Mouse (Mus musculus) CH12.LX (cell line): Measurements from ENCODE around the gene Mllt10. TPM values are rescaled to one million over a fixed set of nuclear protein-coding genes. Genes with fewer than 3 reads are reported as not detected.

ENCODE experiments used
- DNase-seq: peaks from one replicate; pipeline ENCODE4 v3.0.0-alpha.2; 2013; ENCODE audit errors: extremely low read depth
- H3K27ac ChIP-seq: 2 replicates; pipeline ENCODE4 v1.5.1; 2012; ENCODE audit warnings: low read depth, mild to moderate bottlenecking, control low read depth, moderate library complexity; ENCODE audit not compliant: insufficient read depth
- H3K27me3 ChIP-seq: replicated peaks from 2 replicates; pipeline ENCODE3; 2012; ENCODE audit warnings: inconsistent platforms
- H3K36me3 ChIP-seq, 2 experiments: replicated peaks in 1 of 2; 2 replicates each; pipeline versions ENCODE3 to v1.6.1; 2012; ENCODE audit warnings: inconsistent platforms in 1 of 2, low read length in 1 of 2, mild to moderate bottlenecking in 1 of 2, mixed read lengths in 1 of 2, moderate library complexity in 1 of 2; ENCODE audit not compliant: control insufficient read depth in 1 of 2, insufficient read depth in 1 of 2
- H3K4me1 ChIP-seq, 2 experiments: 2 replicates each; pipeline ENCODE4 v1.6.1; 2012; ENCODE audit warnings: inconsistent platforms in 1 of 2, moderate library complexity in 1 of 2; ENCODE audit not compliant: insufficient read depth in 2 of 2, control insufficient read depth in 1 of 2
- H3K4me2 ChIP-seq: 2 replicates; pipeline ENCODE4 v1.6.1; 2012; ENCODE audit warnings: low read depth, mild to moderate bottlenecking, control low read depth; ENCODE audit not compliant: poor library complexity, insufficient read depth, severe bottlenecking
- H3K4me3 ChIP-seq, 3 experiments: fragments of 150-350 bp in 1 of 3; sonication (generic) in 1 of 3; replicated peaks in 1 of 3; 2 replicates each; pipeline versions ENCODE3 to v1.5.1; 2011 to 2012; ENCODE audit warnings: low read depth in 2 of 3, low read length in 2 of 3, mild to moderate bottlenecking in 2 of 3, moderate library complexity in 2 of 3, control low read depth in 1 of 3, improper control_type of control experiment in 1 of 3, inconsistent platforms in 1 of 3, mixed read lengths in 1 of 3; ENCODE audit not compliant: poor library complexity in 1 of 3
- H3K79me2 ChIP-seq: replicated peaks from 2 replicates; pipeline ENCODE4 v1.6.1; 2012; ENCODE audit warnings: mild to moderate bottlenecking, moderate library complexity; ENCODE audit not compliant: control insufficient read depth, poor library complexity, insufficient read depth, severe bottlenecking; ENCODE audit errors: extremely low read depth
- H3K9ac ChIP-seq: 2 replicates; pipeline ENCODE4 v1.6.1; 2012; ENCODE audit warnings: low read depth, mild to moderate bottlenecking, control low read depth, moderate library complexity; ENCODE audit not compliant: insufficient read depth
- H3K9me3 ChIP-seq: replicated peaks from 2 replicates; pipeline ENCODE3; 2012; ENCODE audit warnings: low read length, inconsistent platforms, mixed read lengths
- CHD1 ChIP-seq: IDR thresholded peaks from 2 replicates; pipeline ENCODE4 v1.6.1; 2012; ENCODE audit warnings: low read depth, low read length, improper control_type of control experiment, inconsistent platforms
- ELF1 ChIP-seq: IDR thresholded peaks from 2 replicates; pipeline ENCODE4 v1.6.1; 2014; ENCODE audit warnings: low read depth, mild to moderate bottlenecking, inconsistent platforms, low read length, improper control_type of control experiment
- JUND ChIP-seq: conservative IDR thresholded peaks from 2 replicates; pipeline ENCODE4 v1.6.1; 2011; ENCODE audit warnings: low read depth, low read length, improper control_type of control experiment
- MAX ChIP-seq: IDR thresholded peaks from 2 replicates; pipeline ENCODE4 v1.6.1; 2011; ENCODE audit warnings: low read length, improper control_type of control experiment
- MAZ ChIP-seq: IDR thresholded peaks from 2 replicates; pipeline ENCODE4 v1.6.1; 2012; ENCODE audit warnings: low read depth, mild to moderate bottlenecking, inconsistent platforms, low read length, improper control_type of control experiment, moderate library complexity
- MEF2A ChIP-seq: IDR thresholded peaks from 2 replicates; pipeline ENCODE4 v1.6.1; 2014; ENCODE audit warnings: low read depth, mild to moderate bottlenecking, inconsistent platforms, low read length, improper control_type of control experiment, borderline replicate concordance
- MXI1 ChIP-seq: IDR thresholded peaks from 2 replicates; pipeline ENCODE4 v1.6.1; 2011; ENCODE audit warnings: mild to moderate bottlenecking, low read depth, low read length, improper control_type of control experiment
- MYC ChIP-seq: IDR thresholded peaks from 2 replicates; pipeline ENCODE4 v1.6.1; 2011; ENCODE audit warnings: low read depth, mild to moderate bottlenecking, improper control_type of control experiment, low read length
- NELFE ChIP-seq: IDR thresholded peaks from 2 replicates; pipeline ENCODE4 v1.6.1; 2011; ENCODE audit warnings: low read depth, low read length, improper control_type of control experiment
- NRF1 ChIP-seq: IDR thresholded peaks from 2 replicates; pipeline ENCODE4 v1.6.1; 2014; ENCODE audit warnings: low read depth, mild to moderate bottlenecking, inconsistent platforms, low read length, improper control_type of control experiment, moderate library complexity
- PAX5 ChIP-seq: IDR thresholded peaks from 2 replicates; pipeline ENCODE4 v1.6.1; 2012; ENCODE audit warnings: low read length, inconsistent platforms, mixed read lengths
- POLR2AphosphoS2 ChIP-seq: IDR thresholded peaks from 2 replicates; pipeline ENCODE4 v1.6.1; 2011; ENCODE audit warnings: low read depth, low read length, improper control_type of control experiment
- RAD21 ChIP-seq: IDR thresholded peaks from 2 replicates; pipeline ENCODE4 v1.6.1; 2011; ENCODE audit warnings: low read depth, mild to moderate bottlenecking, low read length, improper control_type of control experiment, moderate library complexity
- SMC3 ChIP-seq: IDR thresholded peaks from 2 replicates; pipeline ENCODE4 v1.6.1; 2011; ENCODE audit warnings: low read depth, low read length, improper control_type of control experiment
- TBP ChIP-seq: conservative IDR thresholded peaks from 2 replicates; pipeline ENCODE4 v1.6.1; 2011; ENCODE audit warnings: low read depth, low read length, improper control_type of control experiment
- UBTF ChIP-seq: IDR thresholded peaks from 2 replicates; pipeline ENCODE4 v1.6.1; 2012; ENCODE audit warnings: low read depth, mild to moderate bottlenecking, inconsistent platforms, low read length, improper control_type of control experiment, moderate library complexity
- USF2 ChIP-seq: conservative IDR thresholded peaks from 2 replicates; pipeline ENCODE4 v1.6.1; 2011; ENCODE audit warnings: low read depth, low read length, improper control_type of control experiment
- ZC3H11A ChIP-seq: IDR thresholded peaks from 2 replicates; pipeline ENCODE4 v1.6.1; 2012; ENCODE audit warnings: low read depth, mild to moderate bottlenecking, inconsistent platforms, low read length, improper control_type of control experiment
- ZKSCAN1 ChIP-seq: IDR thresholded peaks from 2 replicates; pipeline ENCODE4 v1.6.1; 2012; ENCODE audit warnings: low read depth, inconsistent platforms, low read length, improper control_type of control experiment, borderline replicate concordance
- ZMIZ1 ChIP-seq: IDR thresholded peaks from 2 replicates; pipeline ENCODE4 v1.6.1; 2012; ENCODE audit warnings: low read depth, mild to moderate bottlenecking, inconsistent platforms, low read length, improper control_type of control experiment
- dilution Hi-C: fragments of 300-500 bp; cut with MboI; formaldehyde crosslinking; loops from 2 replicates; pipeline ENCODE4 v1.14.3; 2020; ENCODE audit warnings: low sequenced_read_pairs; ENCODE audit not compliant: extremely low pct_unique_long_range_greater_than_20kb, extremely low pct_ligation_motif_present
- in situ Hi-C: fragments of 300-500 bp; cut with MboI; formaldehyde crosslinking; loops from 3 replicates; pipeline ENCODE4 v1.14.3; 2019; ENCODE audit warnings: low sequenced_read_pairs, low pct_ligation_motif_present, low pct_unique_long_range_greater_than_20kb, mixed read lengths
- polyA plus RNA-seq: library from polyadenylated mRNA; unstranded; fragments of >175 nt; gene quantifications from 2 replicates; pipeline ENCODE4 v1.2.1, GENCODE M21; 2012; ENCODE audit warnings: low read depth; ENCODE audit not compliant: insufficient read length
- total RNA-seq, 2 experiments: library from RNA; depleted of rRNA; stranded (reverse); fragments of 300-350 nt in 1 of 2; fragments of >200 nt in 1 of 2; gene quantifications; 2 replicates each; pipeline ENCODE4 v1.2.3; 2012 to 2014

The Mllt10 gene
- total and polyA plus RNA-seq, 3 experiments: 22.0 to 39.2 (median 27.2) TPM

DNA sequence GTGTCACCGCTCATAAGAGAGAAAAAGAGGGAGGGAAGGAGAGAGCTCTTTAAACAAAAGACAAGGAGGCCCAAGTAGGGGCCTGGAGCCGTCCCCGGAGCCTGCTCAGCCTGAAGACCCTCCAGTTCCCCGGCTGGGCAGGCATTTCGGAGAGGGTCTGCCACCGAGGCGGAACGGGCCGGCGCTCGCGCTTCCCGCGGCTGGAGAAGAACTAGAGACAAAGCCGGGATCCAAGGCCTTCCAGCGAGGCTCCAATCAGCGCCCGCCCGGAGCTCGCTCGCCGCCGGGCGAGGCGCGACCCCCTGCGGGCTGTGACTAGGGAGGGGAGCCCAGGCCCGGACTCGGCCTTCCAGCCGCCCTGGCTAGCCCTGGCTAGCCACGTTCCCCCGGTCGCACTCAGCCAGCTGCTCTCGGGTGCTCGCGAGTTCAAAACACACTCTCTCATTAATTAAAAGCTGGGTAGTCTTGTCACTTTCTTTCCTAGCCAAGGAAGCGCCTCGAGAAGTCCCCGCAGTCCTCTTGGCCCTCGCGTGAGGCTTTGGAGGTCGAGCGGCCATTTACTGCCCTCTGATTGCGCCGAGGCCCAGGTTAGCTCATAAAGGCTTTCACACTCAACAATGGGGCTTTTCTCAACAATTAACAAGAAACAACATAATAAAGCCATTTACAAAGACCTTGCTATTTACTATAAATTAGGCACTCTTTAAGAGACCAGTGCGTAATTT, 15.3 kb upstream of the Mllt10 start:
- TF ChIP-seq MXI1 (no peak), PAX5 (no peak), MEF2A (no peak), NRF1 (no peak), CHD1 (no peak), ZC3H11A (no peak), POLR2AphosphoS2 (no peak), RAD21 (no peak), MAX (no peak), NELFE (no peak), ZMIZ1 (no peak), ELF1 (no peak), ZKSCAN1 (no peak), MAZ (no peak), JUND (no peak), USF2 (no peak), TBP (no peak), MYC (no peak)
- in situ Hi-C loops: loop anchor here (10.0 to 25.0 kb wide), 3 partner anchors 145 to 648 kb away; partner anchors contain the start of genes Bmi1 and Spag6
- dilution Hi-C loops: no loop called here
- Histone ChIP-seq H3K4me3 (no peak overlapping the region), H3K4me1 (peaks cover 0 to 16% of the 10 kb centered on the region in 2 experiments; a peak in 2 of 4 replicates), H3K36me3 (no peaks in the 10 kb centered on the region), H3K9me3 (no peaks in the 10 kb centered on the region), H3K4me2 (no peak overlapping the region), H3K79me2 (no peaks in the 10 kb centered on the region), H3K9ac (no peak overlapping the region), H3K27me3 (peaks cover 11% of the 10 kb centered on the region), H3K27ac (no peak overlapping the region)
- DNase-seq: no peak

DNA sequence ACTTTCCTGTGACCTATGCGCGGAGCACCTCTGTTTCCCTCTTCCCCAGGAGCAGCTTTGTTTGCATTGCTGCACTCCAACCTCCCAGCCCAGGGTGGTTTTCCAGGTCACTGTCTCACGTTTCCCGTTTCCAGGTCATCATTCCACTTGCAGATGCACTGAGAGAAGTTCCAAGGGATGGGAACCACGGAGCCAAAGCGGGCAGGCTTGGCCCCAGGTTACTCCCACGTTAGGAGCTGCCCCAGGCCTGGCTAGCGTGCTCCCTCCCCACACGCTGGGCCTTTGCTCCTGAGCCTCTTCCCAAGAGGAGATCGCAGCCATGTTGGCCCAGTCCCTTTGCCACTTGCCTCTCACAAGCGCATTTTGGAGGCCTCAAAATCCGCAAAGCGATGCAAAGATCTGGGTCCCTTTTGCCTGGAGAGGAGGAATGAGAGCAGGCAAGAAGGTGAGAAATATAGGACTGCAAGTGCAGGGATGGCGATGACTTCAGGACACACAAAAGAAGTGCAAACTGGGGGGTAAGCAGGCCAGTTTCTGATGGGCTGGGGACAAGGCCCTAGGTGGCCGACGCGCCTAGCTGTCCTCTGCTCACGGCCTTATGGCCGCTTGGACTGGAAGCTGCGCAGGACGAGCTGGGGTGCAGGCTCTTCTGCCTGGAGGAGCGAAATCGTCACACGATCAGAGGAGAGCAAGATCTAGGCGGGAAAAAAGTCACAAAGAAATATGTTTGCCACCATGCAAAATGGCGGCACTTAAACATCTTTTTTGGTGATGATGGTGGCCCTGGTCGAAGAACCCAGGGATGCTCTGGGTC, 14.5 kb upstream of the Mllt10 start:
- Histone ChIP-seq H3K4me1 (peaks cover under 1 to 16% of the 10 kb centered on the region in 2 experiments; a peak in 3 of 4 replicates), H3K9me3 (no peaks in the 10 kb centered on the region), H3K27ac (no peak overlapping the region), H3K4me2 (no peak overlapping the region), H3K79me2 (no peaks in the 10 kb centered on the region; the same call in 1 of the 2 replicates), H3K36me3 (no peaks in the 10 kb centered on the region), H3K4me3 (no peak overlapping the region), H3K27me3 (peaks cover 12% of the 10 kb centered on the region), H3K9ac (no peak overlapping the region)
- TF ChIP-seq ELF1 (no peak), MYC (no peak), UBTF (no peak), SMC3 (no peak), MAZ (no peak)
- dilution Hi-C loops (no loop called here), in situ Hi-C loops (loop anchor here (25.0 kb wide), 2 partner anchors 322 to 647 kb away; partner anchors contain the start of genes Bmi1 and Spag6)
- DNase-seq: no peak
